Mouse (Mus musculus): ENCODE data around the gene Fggy.

GRCm38 (mm10) chr4:95913026-95913425, 355.7 kb downstream of the Fggy start:
- no peak for TF ChIP-seq TAL1 (IDR thresholded peaks at IDR 0.05; ENCODE audit: low read length)
- TF ChIP-seq GATA1 (IDR thresholded peaks at IDR 0.05; ENCODE audit: low read length) = no peak

All from erythroblast, embryonic 14.5 days (primary cell).